Mouse (Mus musculus) adrenal gland, postnatal 14 days (tissue): ENCODE measurements at regions not wholly inside any gene's neighbourhood (a gene's known extent, or its start where the extent isn't known, plus 50 kb on each side); places are given as distances from the start of the nearest gene placed in this dataset.

Source experiments
- DNase-seq: peaks from one replicate; pipeline ENCODE4 v3.0.0; 2021; ENCODE audit warnings: mixed read lengths

DNA sequence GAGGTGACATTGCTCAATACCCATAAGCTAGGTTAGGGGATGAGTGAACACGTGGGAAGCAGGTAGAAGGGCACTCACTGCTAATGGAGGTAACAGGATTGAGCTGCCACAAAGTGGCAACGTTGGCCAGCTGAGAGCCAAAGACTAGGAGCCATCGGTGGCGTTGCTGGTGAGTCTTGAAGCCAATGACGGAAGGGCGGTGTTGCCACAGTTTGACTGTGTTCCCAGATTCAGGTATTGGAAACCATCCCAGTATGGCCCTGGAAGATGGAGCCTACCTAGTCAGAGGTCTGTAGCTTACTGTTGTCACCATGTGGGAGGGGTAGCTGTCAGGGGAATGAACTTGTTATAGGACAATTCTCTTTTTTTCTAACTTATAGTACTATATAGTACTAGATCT lies 158.4 kb downstream of the Ly86 start:
- no peak for DNase-seq

DNA sequence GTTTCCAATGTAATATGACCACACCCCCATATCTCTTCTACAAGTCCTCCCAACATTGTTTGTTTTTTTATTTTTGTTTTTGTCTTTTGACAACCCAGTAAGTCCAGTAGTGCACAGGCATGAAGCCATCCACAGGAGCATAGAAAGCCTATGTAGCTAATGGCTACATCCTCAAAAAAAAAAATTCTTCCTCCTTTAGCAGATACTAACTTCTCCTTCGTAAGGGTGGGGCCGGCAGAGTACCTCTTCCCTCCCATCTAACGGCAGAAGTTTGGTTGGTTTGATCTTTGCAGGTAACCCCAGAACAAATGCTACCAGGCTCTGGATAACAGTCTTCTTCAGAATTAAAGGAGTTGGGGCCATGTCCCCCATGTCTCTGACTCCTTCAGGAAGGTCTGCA lies 158.9 kb downstream of the Ly86 start:
- DNase-seq = no peak

DNA sequence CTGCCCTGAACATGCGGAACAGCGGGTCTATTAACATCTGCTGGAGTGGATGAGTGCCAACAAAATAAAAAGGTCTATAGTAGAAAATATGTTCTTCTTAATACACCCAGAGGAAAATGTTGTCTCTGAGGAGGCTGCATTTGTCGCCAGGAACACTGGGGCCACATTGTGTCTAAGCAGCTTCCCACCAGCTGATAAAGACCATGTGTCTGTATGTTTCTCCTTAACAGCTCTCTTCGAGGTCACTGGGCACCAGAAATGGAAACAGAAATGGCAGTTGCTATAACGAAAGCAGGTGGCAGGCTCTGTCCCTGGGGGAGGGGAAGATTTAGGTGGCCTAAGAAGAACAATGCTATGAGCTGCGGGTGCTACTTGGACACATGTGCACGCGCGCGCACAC lies 159.4 kb downstream of the Ly86 start:
- DNase-seq = no peak

DNA sequence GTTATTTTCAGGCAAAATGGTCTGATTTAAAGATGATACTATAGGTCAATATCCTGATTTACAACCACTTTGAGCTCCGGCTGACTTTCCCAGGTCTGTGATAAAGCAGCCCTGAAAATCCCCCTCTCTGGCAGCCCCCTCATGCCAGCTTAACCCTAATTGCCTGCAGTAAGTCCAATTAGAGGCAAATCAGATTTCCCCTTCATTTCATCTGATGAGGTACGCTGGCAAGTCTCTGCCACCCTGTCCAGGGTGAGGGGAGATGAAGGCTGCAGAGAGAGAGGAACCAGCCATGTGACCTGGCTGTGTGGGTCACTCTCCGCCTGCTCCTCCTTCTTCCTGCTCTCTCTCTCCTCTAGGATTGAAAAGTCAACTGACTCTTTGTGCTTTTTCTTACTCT lies 160.6 kb downstream of the Ly86 start:
- no peak for DNase-seq

DNA sequence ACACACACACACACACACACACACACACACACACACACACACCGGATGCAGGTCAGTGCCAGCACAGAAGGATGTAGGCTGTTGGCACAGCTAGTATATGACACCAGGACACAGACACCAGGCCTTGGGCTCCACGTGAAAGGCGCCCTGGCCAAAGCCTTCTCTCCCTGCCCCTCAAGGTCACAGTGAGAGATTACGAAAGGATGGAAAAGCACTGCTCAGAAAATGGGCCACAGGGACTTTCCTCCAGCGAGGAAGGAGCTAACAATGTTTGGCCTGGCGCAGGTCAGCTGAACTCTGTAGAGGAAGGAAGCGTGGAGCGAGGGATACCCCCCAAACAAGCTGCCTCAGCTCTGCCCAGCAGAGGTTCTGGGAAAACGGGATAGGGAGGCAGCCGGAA lies 161.0 kb downstream of the Ly86 start:
- DNase-seq = peak; percentile 91

GRCm38 (mm10) chr13:37506701-37507100 lies 161.7 kb downstream of the Ly86 start:
- DNase-seq = peak; percentile 66

- DNase-seq = no peak
Observed at GRCm38 (mm10) chr13:37507146-37507545, 162.1 kb downstream of the Ly86 start.

DNA sequence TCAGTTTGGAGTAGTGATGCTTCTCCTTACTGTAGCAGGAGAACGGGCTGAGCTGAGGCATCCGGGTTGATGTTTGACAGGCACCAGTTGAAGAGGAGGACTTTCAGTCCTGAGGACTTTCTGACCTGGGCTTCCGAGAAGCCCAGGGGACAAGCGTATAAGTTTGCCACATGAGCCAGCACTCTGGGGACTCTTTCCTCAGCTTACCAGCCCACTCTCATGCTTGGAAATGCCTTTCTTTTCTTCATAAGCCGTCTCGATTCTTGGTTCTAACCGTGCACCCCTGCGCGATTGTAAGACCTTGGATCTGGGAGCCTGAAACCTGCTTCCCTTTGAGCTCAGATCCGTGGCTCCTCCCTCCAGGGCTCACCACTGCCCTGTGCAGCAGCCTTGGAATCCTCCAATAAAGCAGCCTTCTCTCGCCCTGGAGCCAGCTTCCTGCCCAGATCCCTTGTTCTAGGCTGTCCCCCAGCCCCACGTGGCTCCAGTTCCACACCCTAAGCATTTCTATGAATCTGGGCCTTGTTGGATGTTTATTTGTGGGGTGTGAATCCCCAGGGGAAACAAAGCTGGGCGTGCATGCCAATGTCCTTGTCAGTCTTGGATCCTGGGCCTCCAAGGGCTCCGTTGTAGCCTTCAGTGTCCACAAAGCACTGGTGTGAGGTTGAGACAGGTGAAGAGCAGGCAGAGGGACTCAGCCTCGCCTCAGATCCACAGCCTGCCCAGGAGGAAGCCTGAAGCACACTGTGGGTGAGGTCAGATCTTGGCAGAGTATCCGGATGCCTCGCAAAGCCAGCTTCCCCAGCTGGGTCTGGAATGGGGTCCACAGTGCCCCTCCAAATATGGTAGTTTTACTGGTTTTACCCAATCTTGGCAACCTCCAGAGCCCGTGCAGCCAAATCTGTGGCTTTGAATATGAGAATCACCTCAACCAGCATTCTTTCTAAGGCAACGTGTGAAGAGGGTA lies 163.7 kb downstream of the Ly86 start:
- peak; percentile 76 for DNase-seq

- peak; percentile 46 for DNase-seq
Observed at GRCm38 (mm10) chr13:37509352-37509851, 164.4 kb downstream of the Ly86 start.

DNA sequence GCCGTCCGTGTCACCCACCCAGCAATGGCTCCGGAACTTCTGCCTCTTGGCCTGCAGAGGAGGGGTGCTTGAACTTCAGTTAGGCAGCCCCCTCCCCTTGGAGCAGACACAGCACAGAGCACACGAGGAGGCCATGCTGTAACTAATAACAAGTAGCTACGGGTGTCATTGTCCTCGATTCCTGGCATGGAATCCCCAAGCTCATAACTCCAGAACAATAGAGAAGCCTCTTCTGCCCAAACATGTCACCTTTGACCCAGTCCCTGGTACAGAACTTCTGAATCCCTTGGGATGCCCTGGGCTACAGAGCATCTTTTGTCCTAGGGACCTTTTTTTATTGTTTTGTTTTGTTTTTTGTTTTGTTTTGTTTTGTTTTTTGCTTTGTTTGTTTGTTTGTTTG lies 165.5 kb downstream of the Ly86 start:
- DNase-seq = no peak

- DNase-seq = no peak
Observed at GRCm38 (mm10) chr13:37511006-37511405, 166.0 kb downstream of the Ly86 start.

GRCm38 (mm10) chr13:37511406-37511805 lies 166.4 kb downstream of the Ly86 start:
- DNase-seq = no peak

GRCm38 (mm10) chr13:37512781-37513180 lies 167.8 kb downstream of the Ly86 start:
- DNase-seq = no peak

DNA sequence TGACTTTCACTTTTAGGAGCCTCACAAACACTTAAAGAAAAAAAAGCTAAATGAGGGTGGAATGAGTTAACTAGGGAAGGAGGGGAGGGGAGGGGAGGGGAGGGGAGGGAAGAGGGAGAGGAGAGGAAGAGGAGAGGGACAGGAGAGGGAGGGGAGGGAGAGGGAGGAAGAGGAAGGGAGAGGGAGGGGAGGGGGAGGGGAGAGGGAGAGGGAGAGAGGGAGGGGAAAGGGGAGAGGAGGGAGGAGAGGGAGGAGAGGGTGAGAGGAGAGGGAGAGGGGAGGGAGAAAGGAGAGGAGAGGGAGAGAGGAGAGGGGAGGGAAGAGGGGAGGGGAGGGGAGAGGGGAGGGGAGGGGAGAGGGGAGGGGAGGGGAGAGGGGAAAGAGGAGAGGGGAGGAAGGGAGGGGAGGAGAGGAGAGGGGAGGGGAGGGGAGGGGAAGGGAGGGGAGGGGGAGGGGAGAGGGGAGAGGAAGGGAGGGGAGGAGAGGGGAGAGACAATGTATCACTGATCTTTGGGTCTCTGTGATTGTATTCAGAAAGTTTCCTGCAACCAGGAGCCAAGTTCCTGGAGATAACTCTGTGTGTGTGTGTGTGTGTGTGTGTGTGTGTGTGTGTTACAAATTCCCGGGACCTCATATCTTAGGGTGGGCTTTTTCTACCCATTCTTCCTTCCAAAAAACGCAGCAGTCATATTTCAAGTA lies 168.3 kb downstream of the Ly86 start:
- no peak for DNase-seq

DNA sequence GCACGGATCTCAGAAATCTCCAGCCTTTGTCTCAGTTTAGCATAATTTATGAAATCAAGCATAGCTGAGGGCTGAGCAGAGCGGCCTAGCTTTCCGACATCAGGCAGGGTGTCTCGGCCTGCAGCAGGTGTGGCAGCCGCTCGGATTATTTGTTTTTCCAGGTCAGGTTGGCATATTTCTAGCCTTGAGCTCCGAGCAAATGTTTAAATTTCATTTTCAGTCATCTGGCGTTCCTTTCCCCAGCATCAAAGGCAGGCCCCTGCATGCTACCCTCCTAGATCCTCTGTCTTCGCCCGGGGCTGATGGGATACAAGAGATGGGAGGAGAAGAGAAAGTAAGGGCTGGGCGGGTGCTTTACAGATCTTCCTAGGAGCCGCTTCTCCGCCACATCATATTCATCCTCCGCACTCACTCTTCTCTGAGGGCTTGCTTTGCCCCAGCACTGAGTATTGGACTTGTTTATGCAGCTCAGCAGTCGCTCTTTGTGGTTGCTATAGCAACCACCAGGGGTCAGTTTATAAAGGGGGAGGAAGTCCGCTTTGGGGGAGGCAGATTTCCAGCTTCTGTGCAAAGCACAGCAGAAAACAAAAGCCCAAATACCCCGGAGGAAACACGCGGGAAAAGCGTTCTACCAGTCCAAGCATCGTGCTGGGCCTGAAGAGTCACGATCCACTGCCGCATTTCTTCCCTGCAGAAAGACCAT lies 169.0 kb downstream of the Ly86 start:
- DNase-seq = peak; percentile 54

DNA sequence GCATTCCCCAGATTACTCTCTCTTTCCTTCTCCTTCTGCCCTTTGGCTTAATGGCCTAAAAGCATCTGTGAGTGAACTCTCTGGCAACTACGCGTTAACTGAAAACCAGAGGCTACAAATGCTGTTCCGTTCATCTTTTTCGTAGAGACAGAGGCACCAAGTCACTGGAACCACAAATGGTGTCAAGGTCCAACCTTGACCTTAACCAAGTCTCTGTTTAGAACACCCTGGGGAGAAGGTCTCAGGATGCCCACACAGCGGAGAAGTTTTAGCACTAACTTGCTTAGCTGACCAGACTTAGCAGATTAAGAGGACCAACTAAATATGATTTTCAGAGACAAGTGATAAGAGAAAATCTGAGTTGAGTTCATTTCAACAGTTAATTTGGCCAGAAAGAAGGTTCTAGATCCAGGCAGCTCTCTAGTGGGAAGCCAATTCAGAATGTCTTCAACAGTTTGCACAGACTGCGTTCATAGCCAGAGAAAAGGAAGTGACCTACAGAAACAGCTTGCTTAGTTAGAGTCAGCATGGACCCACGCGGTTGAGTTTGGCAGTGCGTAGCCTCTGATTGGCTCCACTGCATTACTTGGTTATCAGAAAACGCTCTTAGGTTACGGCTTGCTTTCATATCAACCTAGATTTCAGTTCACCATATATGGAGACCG lies 169.8 kb downstream of the Ly86 start:
- no peak for DNase-seq

GRCm38 (mm10) chr13:37517055-37517807 lies 172.2 kb downstream of the Ly86 start:
- no peak for DNase-seq

DNA sequence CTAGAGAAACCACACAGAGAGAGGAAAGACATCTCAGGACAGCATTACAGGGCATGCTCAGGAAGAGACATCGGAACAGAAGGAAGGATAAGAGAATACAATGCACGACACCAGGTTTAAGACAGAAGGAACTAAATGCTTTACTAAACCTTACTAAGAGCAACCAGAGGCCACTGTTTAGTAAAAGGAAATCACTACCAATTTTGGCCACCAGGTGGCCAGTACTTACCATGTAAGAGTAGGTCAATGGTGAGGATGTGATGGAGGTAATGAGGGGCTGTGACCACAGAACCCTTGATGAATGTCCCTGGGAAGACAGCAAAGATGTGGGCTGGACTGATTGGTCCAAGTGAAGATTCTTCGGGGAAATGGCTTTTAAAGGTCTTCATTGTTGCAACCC lies 174.9 kb downstream of the Ly86 start:
- peak; percentile 58 for DNase-seq

- DNase-seq = peak; percentile 61
Observed at GRCm38 (mm10) chr13:37525097-37525726, 180.2 kb downstream of the Ly86 start.

- no peak for DNase-seq
Observed at GRCm38 (mm10) chr13:37526102-37526501, 181.1 kb downstream of the Ly86 start.

DNA sequence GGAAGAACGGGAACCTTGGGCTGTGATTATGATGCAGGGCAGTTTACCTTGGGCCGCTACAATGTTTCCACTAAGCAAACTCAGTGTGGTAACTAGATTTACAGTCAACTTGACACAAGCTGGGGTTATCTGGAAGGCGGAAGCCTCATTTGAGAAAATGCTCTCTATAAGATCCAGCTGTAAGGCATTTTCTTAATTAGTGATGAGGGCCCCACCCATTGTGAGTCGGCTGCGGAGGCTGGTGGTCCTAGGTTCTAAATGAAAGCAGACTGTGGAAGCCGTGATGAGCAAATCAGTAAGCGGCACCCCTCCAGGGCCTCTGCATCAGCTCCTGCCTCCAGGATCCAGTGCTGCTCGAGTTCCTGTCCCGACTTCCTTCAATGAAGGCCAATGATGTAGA lies 183.4 kb downstream of the Ly86 start:
- peak; percentile 47 for DNase-seq
